ENCODE assay signal across 8 mouse cellular contexts in the genomic region with DNA sequence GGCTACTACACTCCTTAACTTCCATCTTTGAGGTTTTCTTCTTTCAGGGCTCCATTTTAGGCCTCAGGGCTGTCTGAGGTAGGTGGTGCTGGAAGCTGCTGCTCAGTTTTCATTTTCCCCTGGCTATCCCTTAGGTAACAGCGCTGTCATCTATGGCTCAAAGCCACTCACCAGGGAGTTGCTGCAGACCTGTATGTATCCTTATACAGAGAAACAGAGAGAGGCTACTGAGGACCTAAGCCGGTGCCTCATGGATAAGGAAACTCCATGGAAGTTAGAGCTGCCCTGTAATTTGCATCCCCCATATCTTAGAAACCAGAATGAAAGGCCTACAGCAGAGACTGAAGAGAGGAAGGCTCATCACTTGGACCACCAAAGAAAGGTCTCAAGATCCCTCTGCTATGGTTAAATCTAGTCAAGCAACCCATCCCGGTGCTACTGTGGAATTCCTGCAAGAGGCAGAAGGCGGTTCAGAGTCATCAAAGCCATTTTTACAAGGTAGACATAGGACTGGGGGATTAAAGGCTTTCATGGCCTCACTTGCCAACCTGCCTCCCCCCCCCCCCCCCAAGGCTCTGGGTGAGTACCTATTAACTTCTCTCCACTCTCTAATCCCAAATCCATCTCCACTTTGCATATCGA. TPM values are rescaled to one million over a fixed set of nuclear protein-coding genes. Genes with fewer than 3 reads are reported as not detected.
DNase-seq lines count a peak whose midpoint lies in the region; ATAC-seq and TF ChIP-seq lines count a peak whose summit lies in the region.

No protein-coding gene starts in this region.

- 63% methylated on average over 5 of the region's 5 CpGs for WGBS in heart, embryonic 14.5 days
- 75% methylated on average over 5 of the region's 5 CpGs for WGBS in liver, postnatal 0 days (ENCODE audit: insufficient replicate concordance)

- no peaks in the 10 kb centered on the region for H3K27me3 ChIP-seq in CH12.LX (replicated peaks)
- no peaks in the 10 kb centered on the region for H3K27me3 ChIP-seq in heart, embryonic 14.5 days (ENCODE audit: control insufficient read depth, insufficient read depth, low read length)
- no peaks in the 10 kb centered on the region for H3K27me3 ChIP-seq in liver, postnatal 0 days (ENCODE audit: insufficient read depth, low read length)

- no peaks in the 10 kb centered on the region for H3K9me3 ChIP-seq in CH12.LX (replicated peaks; ENCODE audit: low read length)
- H3K9me3 ChIP-seq in heart, embryonic 14.5 days (ENCODE audit: control insufficient read depth, low read length): no peaks in the 10 kb centered on the region
- H3K9me3 ChIP-seq in liver, postnatal 0 days (ENCODE audit: low read length): no peaks in the 10 kb centered on the region

- H3K4me1 ChIP-seq in CH12.LX (ENCODE audit: control insufficient read depth in 1 of 2, insufficient read depth in 2 of 2): peaks cover 3 to 25% of the 10 kb centered on the region in 2 experiments; a peak in 2 of 4 replicates
- H3K4me1 ChIP-seq in heart, embryonic 14.5 days (ENCODE audit: control insufficient read depth in 2 of 2, insufficient read depth in 2 of 2, low read length in 2 of 2): peaks cover 25 to 37% of the 10 kb centered on the region in 2 experiments
- peaks cover 50% of the 10 kb centered on the region for H3K4me1 ChIP-seq in liver, postnatal 0 days (ENCODE audit: insufficient read depth)

- peaks cover 4% of the 10 kb centered on the region; the same call in 1 of the 2 replicates for H3K79me2 ChIP-seq in CH12.LX (replicated peaks; ENCODE audit: control insufficient read depth, extremely low read depth, insufficient read depth, poor library complexity, severe bottlenecking)

- peak; percentile 2 to 6 for DNase-seq in frontal cortex, postnatal 10 days (ENCODE audit: low spot score in 2 of 2)
- no peak for DNase-seq in frontal cortex, adult 2 months (ENCODE audit: extremely low spot score in 1 of 2, low spot score in 1 of 2)
- DNase-seq in CH12.LX (ENCODE audit: extremely low read depth): no peak
- DNase-seq in liver, postnatal 0 days: no peak
- DNase-seq in retina, postnatal 1 day: no peak
- DNase-seq in urinary bladder, postnatal 4 days (ENCODE audit: low spot score in 2 of 2): no peak

- peak overlapping the region; percentile 86 for H3K9ac ChIP-seq in CH12.LX (ENCODE audit: insufficient read depth, low read depth)
- peak overlapping the region; percentile 94 for H3K9ac ChIP-seq in heart, embryonic 14.5 days (ENCODE audit: low read length)
- H3K9ac ChIP-seq in liver, postnatal 0 days (replicated peaks): peak overlapping the region; percentile 87

- H3K36me3 ChIP-seq in CH12.LX (replicated peaks in 1 of 2; ENCODE audit: control insufficient read depth in 1 of 2, insufficient read depth in 1 of 2, low read length in 1 of 2): peaks cover 11 to 52% of the 10 kb centered on the region in 2 experiments
- peaks cover 23% of the 10 kb centered on the region for H3K36me3 ChIP-seq in heart, embryonic 14.5 days (ENCODE audit: control insufficient read depth, insufficient read depth, low read length)
- peaks cover 8% of the 10 kb centered on the region for H3K36me3 ChIP-seq in liver, postnatal 0 days (replicated peaks; ENCODE audit: insufficient read depth, low read length)

- peak overlapping the region; percentile 67 to 78 (median 75) for H3K4me3 ChIP-seq in CH12.LX (replicated peaks in 1 of 3; ENCODE audit: low read depth in 2 of 3, low read length in 2 of 3, poor library complexity in 1 of 3)
- H3K4me3 ChIP-seq in heart, embryonic 14.5 days (ENCODE audit: control insufficient read depth in 1 of 2, insufficient read depth in 1 of 2, low read depth in 1 of 2, low read length in 2 of 2): peak overlapping the region; percentile 84 to 90
- H3K4me3 ChIP-seq in liver, postnatal 0 days (ENCODE audit: low read depth, low read length): peak overlapping the region; percentile 95

- peak overlapping the region; percentile 73 for H3K4me2 ChIP-seq in CH12.LX (ENCODE audit: insufficient read depth, low read depth, poor library complexity, severe bottlenecking)
- H3K4me2 ChIP-seq in heart, embryonic 14.5 days (ENCODE audit: low read length): peak overlapping the region; percentile 92
- H3K4me2 ChIP-seq in liver, postnatal 0 days (ENCODE audit: low read depth, low read length): peak overlapping the region; percentile 98

- no peak for ATAC-seq in heart, embryonic 14.5 days (ENCODE audit: insufficient number of reproducible peaks, insufficient read depth, low FRiP score, low read depth)
- ATAC-seq in liver, postnatal 0 days: no peak
- ATAC-seq in megakaryocyte progenitor cell, adult 5-6 weeks (replicated peaks; ENCODE audit: poor library complexity): no peak

- no peak for TF ChIP-seq EP300 in CH12.LX (IDR thresholded peaks at IDR 0.05; ENCODE audit: low read length)
- TF ChIP-seq EP300 in liver, postnatal 0 days (IDR thresholded peaks at IDR 0.05; ENCODE audit: low read depth): no peak

- no peak for TF ChIP-seq CTCF in CH12.LX (conservative IDR thresholded peaks at IDR 0.05 in 1 of 2, IDR thresholded peaks at IDR 0.05 in 1 of 2; ENCODE audit: low read depth in 2 of 2, low read length in 2 of 2)
- no peak for TF ChIP-seq CTCF in liver, postnatal 0 days (IDR thresholded peaks at IDR 0.05; ENCODE audit: low read depth)

- no peak for TF ChIP-seq RAD21 in CH12.LX (IDR thresholded peaks at IDR 0.05; ENCODE audit: low read depth, low read length)

- dilution Hi-C loops in CH12.LX (cut with MboI; ENCODE audit: extremely low pct_ligation_motif_present, extremely low pct_unique_long_range_greater_than_20kb, low sequenced_read_pairs): no loop called here

- no peak overlapping the region for H3K27ac ChIP-seq in CH12.LX (ENCODE audit: insufficient read depth, low read depth)
- H3K27ac ChIP-seq in heart, embryonic 14.5 days (replicated peaks in 1 of 2; ENCODE audit: control insufficient read depth in 1 of 2, insufficient read depth in 1 of 2, low read depth in 2 of 2, low read length in 2 of 2): peak overlapping the region; percentile 79 to 95; a peak in 3 of 4 replicates
- H3K27ac ChIP-seq in liver, postnatal 0 days (ENCODE audit: low read depth): peak overlapping the region; percentile 93

- in situ Hi-C loops in CH12.LX (cut with MboI; ENCODE audit: low pct_ligation_motif_present, low pct_unique_long_range_greater_than_20kb, low sequenced_read_pairs): no loop called here

- no peak for TF ChIP-seq POLR2A in CH12.LX (IDR thresholded peaks at IDR 0.05; ENCODE audit: low read depth, low read length)

TF ChIP-seq in CH12.LX, 34 proteins besides CTCF, POLR2A, EP300 and RAD21 (continues in another document):
- no peak for TF ChIP-seq POLR2AphosphoS2 (IDR thresholded peaks at IDR 0.05; ENCODE audit: low read depth, low read length)
- TF ChIP-seq MEF2A (IDR thresholded peaks at IDR 0.05; ENCODE audit: borderline replicate concordance, low read depth, low read length): no peak
- no peak for TF ChIP-seq HCFC1 (IDR thresholded peaks at IDR 0.05; ENCODE audit: low read depth, low read length)

RNA-seq across cellular contexts. Expression of gene Uckl1, which starts 4.4 kb away (rescaled TPM):
- 125 and 149 TPM in 2 replicates for polyA plus RNA-seq in frontal cortex, adult 2 months (2012; rRNA removed)
- 20.3 and 31.9 TPM in 2 replicates for total RNA-seq in CH12.LX (2012; rRNA removed)
- total RNA-seq in CH12.LX (2014; rRNA removed): 18.6 and 18.7 TPM in 2 replicates
- 16.0 and 18.0 TPM in 2 replicates for polyA plus RNA-seq in CH12.LX (2012; ENCODE audit: insufficient read length, low read depth)
- polyA plus RNA-seq in heart, embryonic 14.5 days (2014; fragmentation: Nextera tagmentation; extraction: Ambion mirVana): 72.1 and 72.2 TPM in 2 replicates
- polyA plus RNA-seq in liver, postnatal 0 days (2015; fragmentation: Nextera tagmentation; extraction: Ambion mirVana): 20.3 and 22.8 TPM in 2 replicates
- 72.0 and 87.0 TPM in 2 replicates for total RNA-seq in megakaryocyte progenitor cell, adult 5-6 weeks (2015)
- total RNA-seq in megakaryocyte progenitor cell, adult 5-6 weeks (2017): 54.7 and 67.0 TPM in 2 replicates

RNA-seq across cellular contexts. Expression of gene Prpf6, which starts 11.4 kb away (rescaled TPM):
- 35.7 and 38.0 TPM in 2 replicates for polyA plus RNA-seq in frontal cortex, adult 2 months (2012; rRNA removed)
- total RNA-seq in CH12.LX (2012; rRNA removed) (48.1 and 52.7 TPM in 2 replicates), CH12.LX (2014; rRNA removed) (28.3 and 28.8 TPM in 2 replicates)
- 53.8 and 62.4 TPM in 2 replicates for polyA plus RNA-seq in CH12.LX (2012; ENCODE audit: insufficient read length, low read depth)
- polyA plus RNA-seq in heart, embryonic 14.5 days (2014; fragmentation: Nextera tagmentation; extraction: Ambion mirVana): 41.1 and 43.0 TPM in 2 replicates
- polyA plus RNA-seq in liver, postnatal 0 days (2015; fragmentation: Nextera tagmentation; extraction: Ambion mirVana): 16.7 and 17.5 TPM in 2 replicates
- 19.2 and 20.3 TPM in 2 replicates for total RNA-seq in megakaryocyte progenitor cell, adult 5-6 weeks (2015)
- total RNA-seq in megakaryocyte progenitor cell, adult 5-6 weeks (2017): 79.3 and 93.2 TPM in 2 replicates

RNA-seq across cellular contexts. Expression of gene Zfp512b, which starts 12.4 kb away (rescaled TPM):
- 76.7 and 101 TPM in 2 replicates for polyA plus RNA-seq in frontal cortex, adult 2 months (2012; rRNA removed)
- total RNA-seq in CH12.LX (2012; rRNA removed): 16.6 and 18.1 TPM in 2 replicates
- total RNA-seq in CH12.LX (2014; rRNA removed): 11.0 TPM in 2 replicates
- polyA plus RNA-seq in CH12.LX (2012; ENCODE audit: insufficient read length, low read depth): 26.8 and 27.1 TPM in 2 replicates
- 29.3 and 32.0 TPM in 2 replicates for polyA plus RNA-seq in heart, embryonic 14.5 days (2014; fragmentation: Nextera tagmentation; extraction: Ambion mirVana)
- 8.9 and 10.5 TPM in 2 replicates for polyA plus RNA-seq in liver, postnatal 0 days (2015; fragmentation: Nextera tagmentation; extraction: Ambion mirVana)
- total RNA-seq in megakaryocyte progenitor cell, adult 5-6 weeks (2015): 8.1 and 13.5 TPM in 2 replicates
- total RNA-seq in megakaryocyte progenitor cell, adult 5-6 weeks (2017): 7.6 and 16.4 TPM in 2 replicates

RNA-seq across cellular contexts. Expression of gene Samd10, which starts 18.8 kb away (rescaled TPM):
- 30.1 and 30.6 TPM in 2 replicates for polyA plus RNA-seq in frontal cortex, adult 2 months (2012; rRNA removed)
- total RNA-seq in CH12.LX (2012; rRNA removed) (2.7 and 3.8 TPM in 2 replicates), CH12.LX (2014; rRNA removed) (0.32 TPM in 1 of 2 replicates, not detected in the other)
- polyA plus RNA-seq in CH12.LX (2012; ENCODE audit: insufficient read length, low read depth): 0.38 and 0.66 TPM in 2 replicates
- polyA plus RNA-seq in heart, embryonic 14.5 days (2014; fragmentation: Nextera tagmentation; extraction: Ambion mirVana): 13.3 and 14.0 TPM in 2 replicates
- 2.1 and 2.3 TPM in 2 replicates for polyA plus RNA-seq in liver, postnatal 0 days (2015; fragmentation: Nextera tagmentation; extraction: Ambion mirVana)
- 9.0 and 10.9 TPM in 2 replicates for total RNA-seq in megakaryocyte progenitor cell, adult 5-6 weeks (2015)
- 2.0 TPM in 2 replicates for total RNA-seq in megakaryocyte progenitor cell, adult 5-6 weeks (2017)

RNA-seq across cellular contexts. Expression of gene Dnajc5, which starts 60.0 kb away (rescaled TPM):
- 139 and 171 TPM in 2 replicates for polyA plus RNA-seq in frontal cortex, adult 2 months (2012; rRNA removed)
- 54.5 and 57.6 TPM in 2 replicates for total RNA-seq in CH12.LX (2012; rRNA removed)
- total RNA-seq in CH12.LX (2014; rRNA removed): 45.5 and 51.1 TPM in 2 replicates
- 54.6 and 62.7 TPM in 2 replicates for polyA plus RNA-seq in CH12.LX (2012; ENCODE audit: insufficient read length, low read depth)
- 69.8 and 81.3 TPM in 2 replicates for polyA plus RNA-seq in heart, embryonic 14.5 days (2014; fragmentation: Nextera tagmentation; extraction: Ambion mirVana)
- polyA plus RNA-seq in liver, postnatal 0 days (2015; fragmentation: Nextera tagmentation; extraction: Ambion mirVana): 20.5 and 24.7 TPM in 2 replicates
- total RNA-seq in megakaryocyte progenitor cell, adult 5-6 weeks (2015): 25.0 and 30.7 TPM in 2 replicates
- 37.4 and 40.0 TPM in 2 replicates for total RNA-seq in megakaryocyte progenitor cell, adult 5-6 weeks (2017)

Comparison
In these comparisons a context has a peak if more than half of its experiments do, and no peak if none do; other contexts are left out.
1. DNase-seq: peak in frontal cortex, postnatal 10 days (2 of 2); none in frontal cortex, adult 2 months (0 of 2), CH12.LX (single experiment), liver, postnatal 0 days (single experiment), retina, postnatal 1 day (single experiment) and urinary bladder, postnatal 4 days (0 of 2).
2. Peak in every context shown above with its lines, with median percentiles within 50 percentile points of each other: H3K4me2 ChIP-seq, H3K4me3 ChIP-seq and H3K9ac ChIP-seq.